Mouse (Mus musculus): ENCODE data around the gene Rnf38. TPM values are rescaled to one million over a fixed set of nuclear protein-coding genes. Genes with fewer than 3 reads are reported as not detected.

Gene Rnf38
- polyA plus RNA-seq, 2 experiments, result 26.8 to 107 TPM

DNA sequence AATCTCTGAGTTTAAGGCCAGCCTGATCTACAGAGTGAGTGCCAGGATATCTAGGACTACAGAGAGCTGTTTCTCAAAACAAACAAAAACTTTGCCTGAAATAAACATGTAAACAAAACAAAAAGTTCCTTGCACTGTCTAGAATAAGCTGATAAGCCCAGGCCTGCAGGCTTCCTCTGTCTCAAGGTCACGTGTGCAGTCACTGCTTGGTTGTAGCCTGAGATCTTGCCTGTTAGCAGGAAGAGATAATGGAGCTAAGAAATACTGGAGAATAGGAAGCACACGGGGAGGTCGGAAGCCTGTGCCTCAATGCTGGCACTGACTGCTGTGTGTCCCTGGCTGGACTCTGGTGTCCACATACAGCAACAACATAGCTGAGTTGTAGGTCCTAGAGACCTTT is 31.9 kb upstream of the Rnf38 start:
- Histone ChIP-seq H3K27ac (replicated peaks; ENCODE audit: low read depth, low read length) (no peak overlapping the region), H3K4me2 (replicated peaks; ENCODE audit: low read depth, low read length, severe bottlenecking) (no peak overlapping the region), H3K27me3 (ENCODE audit: control insufficient read depth, insufficient read depth, low read length) (no peaks in the 10 kb centered on the region), H3K9me3 (ENCODE audit: control insufficient read depth, low read length) (no peaks in the 10 kb centered on the region), H3K4me1 (ENCODE audit: control insufficient read depth, insufficient read depth, low read length) (no peaks in the 10 kb centered on the region), H3K36me3 (ENCODE audit: control insufficient read depth, insufficient read depth, low read length) (no peaks in the 10 kb centered on the region), H3K4me3 (replicated peaks; ENCODE audit: low read length) (no peak overlapping the region), H3K9ac (ENCODE audit: low read depth, low read length, severe bottlenecking) (no peak overlapping the region)
- TF ChIP-seq POLR2A (IDR thresholded peaks at IDR 0.05; ENCODE audit: borderline replicate concordance, extremely low read depth, insufficient read depth, insufficient read length), result no peak
- no peak for ATAC-seq (ENCODE audit: low FRiP score, low read depth)
- no peak for DNase-seq (ENCODE audit: low spot score)
- WGBS, result 74% methylated on average over 3 of the region's 3 CpGs

DNA sequence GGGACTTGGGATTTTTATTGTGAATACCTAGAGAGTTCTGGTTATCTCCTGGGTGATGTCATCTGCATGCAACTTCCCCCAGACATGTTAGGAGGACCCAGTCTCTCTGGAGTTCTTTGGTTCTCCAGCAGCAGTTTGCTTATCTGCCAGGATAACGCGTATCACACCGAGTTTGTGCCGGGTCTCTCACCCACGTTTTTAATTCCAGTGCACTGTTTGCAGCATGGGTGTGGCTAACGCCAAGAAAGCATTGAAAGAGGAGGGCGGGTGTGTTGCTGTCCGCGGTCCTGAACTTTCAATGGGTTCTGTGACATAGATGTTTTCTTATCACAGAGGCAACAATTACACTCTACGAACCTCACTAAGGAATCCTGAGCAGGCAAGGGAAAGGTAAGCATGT is 26.7 kb upstream of the Rnf38 start:
- no peak overlapping the region for H3K4me3 ChIP-seq (replicated peaks; ENCODE audit: low read length)
- H3K27ac ChIP-seq (replicated peaks; ENCODE audit: low read depth, low read length), result no peak overlapping the region
- no peaks in the 10 kb centered on the region for H3K9me3 ChIP-seq (ENCODE audit: control insufficient read depth, low read length)
- no peaks in the 10 kb centered on the region for H3K36me3 ChIP-seq (ENCODE audit: control insufficient read depth, insufficient read depth, low read length)
- no peak for TF ChIP-seq POLR2A (IDR thresholded peaks at IDR 0.05; ENCODE audit: borderline replicate concordance, extremely low read depth, insufficient read depth, insufficient read length)
- 2% methylated on average over 10 of the region's 10 CpGs for WGBS
- H3K9ac ChIP-seq (ENCODE audit: low read depth, low read length, severe bottlenecking), result no peak overlapping the region
- DNase-seq (ENCODE audit: low spot score) (peak; percentile 84), ATAC-seq (ENCODE audit: low FRiP score, low read depth) (no peak)
- H3K27me3 ChIP-seq (ENCODE audit: control insufficient read depth, insufficient read depth, low read length), result no peaks in the 10 kb centered on the region
- H3K4me1 ChIP-seq (ENCODE audit: control insufficient read depth, insufficient read depth, low read length), result no peaks in the 10 kb centered on the region
- H3K4me2 ChIP-seq (replicated peaks; ENCODE audit: low read depth, low read length, severe bottlenecking), result no peak overlapping the region

DNA sequence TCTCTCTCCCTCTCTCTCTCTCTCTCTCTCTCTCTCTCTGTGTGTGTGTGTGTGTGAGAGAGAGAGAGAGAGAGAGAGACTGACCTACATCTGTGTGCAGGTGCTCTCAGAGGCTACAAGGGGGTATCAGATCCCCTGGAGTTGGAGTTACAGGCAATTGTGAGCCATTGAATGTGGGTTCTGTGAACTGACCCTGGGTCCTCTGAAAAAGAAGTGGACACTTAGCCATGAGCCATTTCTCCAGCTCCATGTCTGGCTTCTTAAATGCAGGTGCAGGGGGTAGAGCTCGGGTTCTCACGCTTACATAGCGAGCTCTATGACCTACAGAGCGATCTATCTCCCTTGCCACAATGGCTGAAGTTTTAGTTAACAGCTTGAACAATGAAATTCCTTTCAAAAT is 25.5 kb upstream of the Rnf38 start:
- 78% methylated on average over 4 of the region's 4 CpGs for WGBS
- no peak overlapping the region for H3K4me3 ChIP-seq (replicated peaks; ENCODE audit: low read length)
- no peaks in the 10 kb centered on the region for H3K9me3 ChIP-seq (ENCODE audit: control insufficient read depth, low read length)
- H3K4me1 ChIP-seq (ENCODE audit: control insufficient read depth, insufficient read depth, low read length), result no peaks in the 10 kb centered on the region
- no peaks in the 10 kb centered on the region for H3K36me3 ChIP-seq (ENCODE audit: control insufficient read depth, insufficient read depth, low read length)
- no peak overlapping the region for H3K4me2 ChIP-seq (replicated peaks; ENCODE audit: low read depth, low read length, severe bottlenecking)
- no peak for ATAC-seq (ENCODE audit: low FRiP score, low read depth)
- no peak for TF ChIP-seq POLR2A (IDR thresholded peaks at IDR 0.05; ENCODE audit: borderline replicate concordance, extremely low read depth, insufficient read depth, insufficient read length)
- no peak for DNase-seq (ENCODE audit: low spot score)
- no peak overlapping the region for H3K27ac ChIP-seq (replicated peaks; ENCODE audit: low read depth, low read length)
- no peaks in the 10 kb centered on the region for H3K27me3 ChIP-seq (ENCODE audit: control insufficient read depth, insufficient read depth, low read length)
- H3K9ac ChIP-seq (ENCODE audit: low read depth, low read length, severe bottlenecking), result no peak overlapping the region

DNA sequence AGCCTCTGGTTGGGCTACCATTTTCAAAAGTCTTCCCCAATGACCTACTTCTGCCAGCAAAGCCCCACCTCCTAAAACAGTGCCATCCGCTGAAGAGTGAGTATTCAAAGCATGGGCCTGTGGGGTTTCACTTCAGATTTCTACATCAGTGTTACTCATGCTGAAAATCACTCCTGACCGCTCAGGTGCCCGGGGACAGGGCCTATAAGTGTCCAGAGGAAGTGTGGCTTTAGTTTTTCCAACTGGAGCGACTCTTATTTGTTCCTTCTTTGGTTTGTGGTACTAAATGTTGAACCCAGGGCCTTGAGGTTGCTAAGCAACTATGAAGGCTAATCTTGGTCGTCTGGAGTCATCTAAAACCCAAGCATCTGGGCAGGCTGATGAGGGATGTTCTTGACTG is 21.0 kb upstream of the Rnf38 start:
- H3K36me3 ChIP-seq (ENCODE audit: control insufficient read depth, insufficient read depth, low read length), result no peaks in the 10 kb centered on the region
- H3K9ac ChIP-seq (ENCODE audit: low read depth, low read length, severe bottlenecking), result no peak overlapping the region
- 71% methylated on average over 5 of the region's 5 CpGs for WGBS
- no peaks in the 10 kb centered on the region for H3K4me1 ChIP-seq (ENCODE audit: control insufficient read depth, insufficient read depth, low read length)
- H3K27ac ChIP-seq (replicated peaks; ENCODE audit: low read depth, low read length), result no peak overlapping the region
- no peak for DNase-seq (ENCODE audit: low spot score)
- no peak overlapping the region for H3K4me3 ChIP-seq (replicated peaks; ENCODE audit: low read length)
- TF ChIP-seq POLR2A (IDR thresholded peaks at IDR 0.05; ENCODE audit: borderline replicate concordance, extremely low read depth, insufficient read depth, insufficient read length), result no peak
- no peak for ATAC-seq (ENCODE audit: low FRiP score, low read depth)
- H3K27me3 ChIP-seq (ENCODE audit: control insufficient read depth, insufficient read depth, low read length), result peaks cover 6% of the 10 kb centered on the region; the same call in 1 of the 2 replicates
- no peaks in the 10 kb centered on the region for H3K9me3 ChIP-seq (ENCODE audit: control insufficient read depth, low read length)
- H3K4me2 ChIP-seq (replicated peaks; ENCODE audit: low read depth, low read length, severe bottlenecking), result no peak overlapping the region

DNA sequence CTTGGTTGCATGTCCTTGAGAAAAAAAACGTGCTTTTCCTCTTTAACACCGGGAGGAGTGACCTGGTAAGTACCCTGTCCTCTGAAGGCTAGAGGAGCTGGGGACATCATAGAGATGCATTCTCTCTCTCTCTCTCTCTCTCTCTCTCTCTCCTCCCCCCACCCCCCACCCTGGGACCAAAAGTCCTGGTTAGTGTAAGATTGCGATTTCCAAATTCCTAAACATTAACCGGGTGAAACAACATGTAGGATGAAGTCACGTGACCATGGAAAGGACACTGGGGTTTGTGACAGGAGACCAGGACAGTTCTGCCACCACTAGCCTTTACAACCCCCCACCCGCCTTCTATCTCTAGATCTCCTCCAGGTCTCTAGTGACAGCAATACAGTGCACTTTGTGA is 19.6 kb upstream of the Rnf38 start:
- no peaks in the 10 kb centered on the region for H3K36me3 ChIP-seq (ENCODE audit: control insufficient read depth, insufficient read depth, low read length)
- 6% methylated on average over 6 of the region's 6 CpGs for WGBS
- DNase-seq (ENCODE audit: low spot score), result no peak
- ATAC-seq (ENCODE audit: low FRiP score, low read depth), result no peak
- H3K4me2 ChIP-seq (replicated peaks; ENCODE audit: low read depth, low read length, severe bottlenecking), result no peak overlapping the region
- no peak overlapping the region for H3K9ac ChIP-seq (ENCODE audit: low read depth, low read length, severe bottlenecking)
- H3K27ac ChIP-seq (replicated peaks; ENCODE audit: low read depth, low read length), result no peak overlapping the region
- no peaks in the 10 kb centered on the region for H3K4me1 ChIP-seq (ENCODE audit: control insufficient read depth, insufficient read depth, low read length)
- no peaks in the 10 kb centered on the region for H3K9me3 ChIP-seq (ENCODE audit: control insufficient read depth, low read length)
- no peak for TF ChIP-seq POLR2A (IDR thresholded peaks at IDR 0.05; ENCODE audit: borderline replicate concordance, extremely low read depth, insufficient read depth, insufficient read length)
- H3K4me3 ChIP-seq (replicated peaks; ENCODE audit: low read length), result no peak overlapping the region
- peaks cover 9% of the 10 kb centered on the region; the same call in 1 of the 2 replicates for H3K27me3 ChIP-seq (ENCODE audit: control insufficient read depth, insufficient read depth, low read length)
